8 mouse cellular contexts compared by ENCODE assay signal in genomic region chr11:115250405-115251090, GRCm38 (mm10). TPM values are rescaled to one million over a fixed set of nuclear protein-coding genes. Genes with fewer than 3 reads are reported as not detected.
A peak's percentile ranks its signal among the peaks of the same experiment; 100 is the strongest.
DNase-seq lines count a peak whose midpoint lies in the region; ATAC-seq and TF ChIP-seq lines count a peak whose summit lies in the region.

No protein-coding gene starts in this region.

- no peak overlapping the region for H3K9ac ChIP-seq in liver, embryonic 12.5 days
- no peak overlapping the region for H3K9ac ChIP-seq in stomach, postnatal 0 days (ENCODE audit: low read length)

- peak overlapping the region; percentile 63 for H3K4me2 ChIP-seq in liver, embryonic 12.5 days
- H3K4me2 ChIP-seq in stomach, postnatal 0 days (replicated peaks; ENCODE audit: low read depth): peak overlapping the region; percentile 64

- H3K4me3 ChIP-seq in cerebellum, adult 2 months (replicated peaks; ENCODE audit: insufficient read depth, low read depth, low read length): no peak overlapping the region
- H3K4me3 ChIP-seq in spleen, adult 2 months (ENCODE audit: extremely low read depth, insufficient read depth, insufficient read length): peak overlapping the region; percentile 19; the same call in 1 of the 2 replicates
- peak overlapping the region; percentile 34 for H3K4me3 ChIP-seq in liver, embryonic 12.5 days
- H3K4me3 ChIP-seq in stomach, postnatal 0 days (ENCODE audit: low read depth, low read length): peak overlapping the region; percentile 44
- H3K4me3 ChIP-seq in kidney, adult 2 months (ENCODE audit: insufficient read depth, low read depth, low read length): no peak overlapping the region

- H3K27ac ChIP-seq in cerebellum, adult 2 months (ENCODE audit: insufficient read depth, low read length): peak overlapping the region; percentile 6; the same call in 1 of the 2 replicates
- no peak overlapping the region for H3K27ac ChIP-seq in spleen, adult 2 months (ENCODE audit: insufficient read depth, low read length)
- no peak overlapping the region for H3K27ac ChIP-seq in liver, embryonic 12.5 days
- no peak overlapping the region for H3K27ac ChIP-seq in stomach, postnatal 0 days (replicated peaks)
- no peak overlapping the region for H3K27ac ChIP-seq in kidney, adult 2 months (ENCODE audit: insufficient read depth, low read depth, low read length)

- no peak for DNase-seq in cerebellum, adult 2 months
- no peak for DNase-seq in cerebellum, adult 8-10 months
- DNase-seq in spleen, adult 2 months (ENCODE audit: low read depth in 1 of 2, low spot score in 2 of 2): no peak
- DNase-seq in spleen, postnatal 14 days (ENCODE audit: low spot score in 2 of 2): no peak
- DNase-seq in stomach, postnatal 0 days (ENCODE audit: low spot score): no peak
- no peak for DNase-seq in cerebellum, adult 9-10 months
- no peak for DNase-seq in kidney, adult 2 months

- no peaks in the 10 kb centered on the region for H3K36me3 ChIP-seq in spleen, adult 2 months (ENCODE audit: control insufficient read depth, insufficient read depth, low read length)
- H3K36me3 ChIP-seq in liver, embryonic 12.5 days: no peaks in the 10 kb centered on the region
- H3K36me3 ChIP-seq in stomach, postnatal 0 days (ENCODE audit: control insufficient read depth, insufficient read depth, low read length): no peaks in the 10 kb centered on the region
- H3K36me3 ChIP-seq in kidney, adult 2 months (ENCODE audit: control insufficient read depth, insufficient read depth, low read length): no peaks in the 10 kb centered on the region

- 16% methylated on average over 36 of the region's 36 CpGs for WGBS in cerebellum, adult 2 months
- 7% methylated on average over 36 of the region's 36 CpGs for WGBS in spleen, adult 2 months
- WGBS in liver, embryonic 12.5 days (ENCODE audit: insufficient replicate concordance): 6% methylated on average over 36 of the region's 36 CpGs
- 4% methylated on average over 23 of the region's 36 CpGs for WGBS in stomach, postnatal 0 days
- WGBS in kidney, adult 2 months: 5% methylated on average over 36 of the region's 36 CpGs

- TF ChIP-seq EP300 in stomach, postnatal 0 days (optimal IDR thresholded peaks at IDR 0.05): no peak

- H3K27me3 ChIP-seq in cerebellum, adult 2 months (ENCODE audit: control insufficient read depth, insufficient read depth, low read length): no peaks in the 10 kb centered on the region
- H3K27me3 ChIP-seq in spleen, adult 2 months (ENCODE audit: control insufficient read depth, insufficient read depth, low read length): peaks cover 12% of the 10 kb centered on the region
- peaks cover 94% of the 10 kb centered on the region for H3K27me3 ChIP-seq in liver, embryonic 12.5 days (replicated peaks)
- peaks cover 14% of the 10 kb centered on the region; the same call in 1 of the 2 replicates for H3K27me3 ChIP-seq in stomach, postnatal 0 days (ENCODE audit: control insufficient read depth, insufficient read depth, low read length)
- H3K27me3 ChIP-seq in kidney, adult 2 months (replicated peaks; ENCODE audit: control insufficient read depth, insufficient read depth, low read length): peaks cover 1% of the 10 kb centered on the region; the same call in 1 of the 2 replicates

- TF ChIP-seq POLR2A in cerebellum, adult 2 months (IDR thresholded peaks at IDR 0.05; ENCODE audit: borderline replicate concordance, insufficient read depth, low read length): no peak
- TF ChIP-seq POLR2A in spleen, adult 2 months (IDR thresholded peaks at IDR 0.05; ENCODE audit: low read depth, low read length): no peak
- no peak for TF ChIP-seq POLR2A in kidney, adult 2 months (IDR thresholded peaks at IDR 0.05; ENCODE audit: low read depth, low read length)

- no peak for ATAC-seq in liver, embryonic 12.5 days
- no peak for ATAC-seq in stomach, postnatal 0 days (ENCODE audit: low FRiP score, low TSS enrichment)

- no peaks in the 10 kb centered on the region for H3K9me3 ChIP-seq in liver, embryonic 12.5 days (replicated peaks)
- H3K9me3 ChIP-seq in stomach, postnatal 0 days (ENCODE audit: control insufficient read depth, low read length): no peaks in the 10 kb centered on the region

- H3K4me1 ChIP-seq in cerebellum, adult 2 months (ENCODE audit: control insufficient read depth, insufficient read depth, low read length): peaks cover 50% of the 10 kb centered on the region
- H3K4me1 ChIP-seq in spleen, adult 2 months (ENCODE audit: control insufficient read depth, insufficient read depth, insufficient read length): peaks cover 12% of the 10 kb centered on the region
- peaks cover 23% of the 10 kb centered on the region for H3K4me1 ChIP-seq in liver, embryonic 12.5 days
- H3K4me1 ChIP-seq in stomach, postnatal 0 days (replicated peaks; ENCODE audit: control insufficient read depth, insufficient read depth): no peaks in the 10 kb centered on the region
- H3K4me1 ChIP-seq in kidney, adult 2 months (ENCODE audit: control insufficient read depth, insufficient read depth, low read length): peaks cover 4% of the 10 kb centered on the region; the same call in 1 of the 2 replicates

- no peak for TF ChIP-seq CTCF in cerebellum, adult 2 months (IDR thresholded peaks at IDR 0.05; ENCODE audit: borderline replicate concordance, insufficient read depth, low read depth, low read length)
- no peak for TF ChIP-seq CTCF in spleen, adult 2 months (IDR thresholded peaks at IDR 0.05; ENCODE audit: extremely low read depth, insufficient read depth, insufficient read length, insufficient replicate concordance)
- no peak for TF ChIP-seq CTCF in stomach, postnatal 0 days (IDR thresholded peaks at IDR 0.05; ENCODE audit: low read depth)
- TF ChIP-seq CTCF in kidney, adult 2 months (conservative IDR thresholded peaks at IDR 0.05; ENCODE audit: insufficient read depth, insufficient read length, low read depth, low read length): no peak

RNA-seq across cellular contexts. Expression of gene Grin2c, which starts 16.5 kb away (rescaled TPM):
- 249 and 283 TPM in 2 replicates for polyA plus RNA-seq in cerebellum, adult 2 months (2012; rRNA removed)
- 9.5 and 13.7 TPM in 2 replicates for polyA plus RNA-seq in spleen, adult 2 months (2012; rRNA removed)
- polyA plus RNA-seq in liver, embryonic 12.5 days (2016; fragmentation: Nextera tagmentation; extraction: Ambion mirVana): 0.51 and 0.62 TPM in 2 replicates
- not detected in 2 replicates for polyA plus RNA-seq in stomach, postnatal 0 days (2015; fragmentation: Nextera tagmentation; extraction: Ambion mirVana)
- 0.34 and 0.42 TPM in 2 replicates for polyA plus RNA-seq in kidney, adult 2 months (2012; rRNA removed)

RNA-seq across cellular contexts. Expression of gene Fdxr, which starts 26.3 kb away (rescaled TPM):
- 53.5 and 56.8 TPM in 2 replicates for polyA plus RNA-seq in cerebellum, adult 2 months (2012; rRNA removed)
- polyA plus RNA-seq in spleen, adult 2 months (2012; rRNA removed): 18.7 and 24.6 TPM in 2 replicates
- polyA plus RNA-seq in liver, embryonic 12.5 days (2016; fragmentation: Nextera tagmentation; extraction: Ambion mirVana): 17.1 and 17.8 TPM in 2 replicates
- polyA plus RNA-seq in stomach, postnatal 0 days (2015; fragmentation: Nextera tagmentation; extraction: Ambion mirVana): 6.7 and 7.3 TPM in 2 replicates
- 18.0 and 21.0 TPM in 2 replicates for polyA plus RNA-seq in kidney, adult 2 months (2012; rRNA removed)

RNA-seq across cellular contexts. Expression of gene Fads6, which starts 46.9 kb away (rescaled TPM):
- 57.3 and 63.7 TPM in 2 replicates for polyA plus RNA-seq in cerebellum, adult 2 months (2012; rRNA removed)
- 1.1 TPM in 2 replicates for polyA plus RNA-seq in spleen, adult 2 months (2012; rRNA removed)
- 2.2 and 2.4 TPM in 2 replicates for polyA plus RNA-seq in liver, embryonic 12.5 days (2016; fragmentation: Nextera tagmentation; extraction: Ambion mirVana)
- 1.3 and 1.5 TPM in 2 replicates for polyA plus RNA-seq in stomach, postnatal 0 days (2015; fragmentation: Nextera tagmentation; extraction: Ambion mirVana)
- polyA plus RNA-seq in kidney, adult 2 months (2012; rRNA removed): 14.0 and 18.1 TPM in 2 replicates

RNA-seq across cellular contexts. Expression of gene Otop2, which starts 56.4 kb away (rescaled TPM):
- polyA plus RNA-seq in cerebellum, adult 2 months (2012; rRNA removed): 0.65 and 0.97 TPM in 2 replicates
- not detected in 2 replicates for polyA plus RNA-seq in spleen, adult 2 months (2012; rRNA removed)
- polyA plus RNA-seq in liver, embryonic 12.5 days (2016; fragmentation: Nextera tagmentation; extraction: Ambion mirVana): not detected in 2 replicates
- 4.2 and 4.7 TPM in 2 replicates for polyA plus RNA-seq in stomach, postnatal 0 days (2015; fragmentation: Nextera tagmentation; extraction: Ambion mirVana)
- not detected in 2 replicates for polyA plus RNA-seq in kidney, adult 2 months (2012; rRNA removed)

Comparison
In these comparisons a context has a peak if more than half of its experiments do, and no peak if none do; other contexts are left out.
1. H3K4me3 ChIP-seq: peak in spleen, adult 2 months (single experiment), liver, embryonic 12.5 days (single experiment) and stomach, postnatal 0 days (single experiment); none in cerebellum, adult 2 months (single experiment) and kidney, adult 2 months (single experiment).
2. RNA of gene Grin2c, which starts 16.5 kb away (polyA plus RNA-seq): 249 to 283 TPM in cerebellum, adult 2 months; 9.5 to 13.7 TPM in spleen, adult 2 months, 0.51 to 0.62 TPM in liver, embryonic 12.5 days, 0.34 to 0.42 TPM in kidney, adult 2 months and not detected in stomach, postnatal 0 days; every median in the first group is over 10 times any median in the second.